In the genomic region with DNA sequence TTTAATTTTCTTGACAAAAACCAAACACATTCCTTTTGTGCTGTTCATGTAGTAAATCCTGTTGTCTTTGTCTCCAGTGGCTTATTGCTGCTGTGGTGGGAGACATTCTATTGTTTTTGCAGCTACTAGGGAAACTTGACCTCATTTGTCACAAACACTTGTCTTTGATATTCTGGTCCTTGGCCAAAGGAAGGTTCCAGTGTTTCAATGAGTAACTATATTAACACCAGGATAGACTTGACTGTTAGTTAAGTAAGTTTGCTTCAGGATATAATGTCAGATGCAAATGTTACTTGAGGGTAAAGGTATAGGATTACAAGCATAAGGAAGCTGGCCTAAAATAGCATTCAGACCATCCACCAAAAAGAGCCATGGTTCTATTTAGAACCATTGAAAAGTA, we compare ENCODE assay signal across 24 mouse cellular contexts.
A peak's percentile ranks its signal among the peaks of the same experiment; 100 is the strongest.
DNase-seq lines count a peak whose midpoint lies in the region; TF ChIP-seq lines count a peak whose summit lies in the region.
"Had no signal": no experiment of that assay in that cellular context is flagged by ENCODE, and none has a peak within 500 bp of the region (broad histone marks: within the 10 kb centered on the region; RNA-seq: fewer than 3 reads in every experiment).

No protein-coding gene starts in this region.

- H3K79me2 ChIP-seq in CH12.LX (replicated peaks; ENCODE audit: control insufficient read depth, extremely low read depth, insufficient read depth, poor library complexity, severe bottlenecking), result no peaks in the 10 kb centered on the region

- no peaks in the 10 kb centered on the region for H3K36me3 ChIP-seq in CH12.LX (replicated peaks in 1 of 2; ENCODE audit: control insufficient read depth in 1 of 2, insufficient read depth in 1 of 2, low read length in 1 of 2)
- H3K36me3 ChIP-seq: embryonic facial prominence, embryonic 10.5 days; embryonic facial prominence, embryonic 13.5 days; forebrain, embryonic 12.5 days; forebrain, embryonic 15.5 days; G1E; hindbrain, embryonic 10.5 days; hindbrain, embryonic 13.5 days had no signal

- H3K4me1 ChIP-seq in CH12.LX (ENCODE audit: control insufficient read depth in 1 of 2, insufficient read depth in 2 of 2), result peaks cover 2 to 6% of the 10 kb centered on the region in 2 experiments; a peak in 3 of 4 replicates
- H3K4me1 ChIP-seq: embryonic facial prominence, embryonic 10.5 days; embryonic facial prominence, embryonic 13.5 days; forebrain, embryonic 12.5 days; forebrain, embryonic 15.5 days; hindbrain, embryonic 10.5 days; hindbrain, embryonic 13.5 days had no signal

- H3K9me3 ChIP-seq in CH12.LX (replicated peaks; ENCODE audit: low read length), result no peaks in the 10 kb centered on the region
- H3K9me3 ChIP-seq: embryonic facial prominence, embryonic 10.5 days; embryonic facial prominence, embryonic 13.5 days; forebrain, embryonic 12.5 days; forebrain, embryonic 15.5 days; G1E; hindbrain, embryonic 10.5 days; hindbrain, embryonic 13.5 days had no signal

- no peak overlapping the region for H3K4me3 ChIP-seq in CH12.LX (replicated peaks in 1 of 3; ENCODE audit: low read depth in 2 of 3, low read length in 2 of 3, poor library complexity in 1 of 3)
- H3K4me3 ChIP-seq: embryonic facial prominence, embryonic 10.5 days; embryonic facial prominence, embryonic 13.5 days; erythroblast, embryonic 14.5 days; forebrain, embryonic 12.5 days; forebrain, embryonic 15.5 days; hindbrain, embryonic 10.5 days; hindbrain, embryonic 13.5 days had no signal

- TF ChIP-seq RAD21 in CH12.LX (IDR thresholded peaks at IDR 0.05; ENCODE audit: low read depth, low read length), result no peak

- no peaks in the 10 kb centered on the region for H3K27me3 ChIP-seq in CH12.LX (replicated peaks)
- H3K27me3 ChIP-seq: embryonic facial prominence, embryonic 13.5 days; forebrain, embryonic 12.5 days; forebrain, embryonic 15.5 days; hindbrain, embryonic 13.5 days had no signal

- no peak for TF ChIP-seq POLR2A in CH12.LX (IDR thresholded peaks at IDR 0.05; ENCODE audit: low read depth, low read length)

- DNase-seq in kidney, adult 9 months, result peak; percentile 40
- no peak for DNase-seq in kidney, postnatal 25 days
- peak; percentile 22 for DNase-seq in kidney, postnatal 14 days
- DNase-seq in kidney, postnatal 10 days, result no peak
- DNase-seq in CH12.LX (ENCODE audit: extremely low read depth), result no peak
- no peak for DNase-seq in embryo, embryonic 9.5 days (ENCODE audit: extremely low spot score)
- DNase-seq: adrenal gland, adult 2 months; adrenal gland, postnatal 14 days; cerebellum, adult 11 months; cerebellum, adult 2 months; cerebellum, adult 9-11 months; cerebellum, postnatal 25 days; gastrocnemius, postnatal 10 days; gastrocnemius, postnatal 36 days; heart, postnatal 36 days had no signal

- H3K4me2 ChIP-seq in CH12.LX (ENCODE audit: insufficient read depth, low read depth, poor library complexity, severe bottlenecking), result no peak overlapping the region
- H3K4me2 ChIP-seq: embryonic facial prominence, embryonic 13.5 days; forebrain, embryonic 12.5 days; forebrain, embryonic 15.5 days; heart, embryonic 11.5 days; hindbrain, embryonic 13.5 days had no signal

- TF ChIP-seq CTCF in CH12.LX (conservative IDR thresholded peaks at IDR 0.05 in 1 of 2, IDR thresholded peaks at IDR 0.05 in 1 of 2; ENCODE audit: low read depth in 2 of 2, low read length in 2 of 2), result no peak

- TF ChIP-seq EP300 in CH12.LX (IDR thresholded peaks at IDR 0.05; ENCODE audit: low read length), result no peak

- no peak overlapping the region for H3K9ac ChIP-seq in CH12.LX (ENCODE audit: insufficient read depth, low read depth)
- H3K9ac ChIP-seq: embryonic facial prominence, embryonic 13.5 days; forebrain, embryonic 12.5 days; forebrain, embryonic 15.5 days; hindbrain, embryonic 13.5 days had no signal

- no peak overlapping the region for H3K27ac ChIP-seq in CH12.LX (ENCODE audit: insufficient read depth, low read depth)
- H3K27ac ChIP-seq: embryonic facial prominence, embryonic 10.5 days; embryonic facial prominence, embryonic 13.5 days; forebrain, embryonic 12.5 days; forebrain, embryonic 15.5 days; hindbrain, embryonic 10.5 days; hindbrain, embryonic 13.5 days had no signal

- in situ Hi-C loops in CH12.LX (cut with MboI; ENCODE audit: low pct_ligation_motif_present, low pct_unique_long_range_greater_than_20kb, low sequenced_read_pairs), result no loop called here

- dilution Hi-C loops in CH12.LX (cut with MboI; ENCODE audit: extremely low pct_ligation_motif_present, extremely low pct_unique_long_range_greater_than_20kb, low sequenced_read_pairs), result no loop called here

TF ChIP-seq in CH12.LX, 34 proteins besides CTCF, POLR2A, EP300 and RAD21:
- TF ChIP-seq IRF4 (IDR thresholded peaks at IDR 0.05; ENCODE audit: low read depth, low read length) (no peak), CHD2 (IDR thresholded peaks at IDR 0.05; ENCODE audit: low read length) (no peak), MEF2A (IDR thresholded peaks at IDR 0.05; ENCODE audit: borderline replicate concordance, low read depth, low read length) (peak; percentile 33; the same call in 1 of the 2 replicates), MXI1 (IDR thresholded peaks at IDR 0.05; ENCODE audit: low read depth, low read length) (no peak), ELF1 (IDR thresholded peaks at IDR 0.05; ENCODE audit: low read depth, low read length) (no peak), KAT2A (IDR thresholded peaks at IDR 0.05; ENCODE audit: insufficient replicate concordance, low read length) (no peak), E2F4 (IDR thresholded peaks at IDR 0.05; ENCODE audit: insufficient replicate concordance, low read depth, low read length) (no peak)

Comparison
In these comparisons a context has a peak if more than half of its experiments do, and no peak if none do; other contexts are left out.
1. DNase-seq: peak in kidney, adult 9 months (single experiment) and kidney, postnatal 14 days (single experiment); none in kidney, postnatal 25 days (0 of 2), kidney, postnatal 10 days (single experiment), CH12.LX (single experiment) and embryo, embryonic 9.5 days (single experiment).